21 mouse cellular contexts compared by ENCODE assay signal in genomic region chr14:8628406-8628805, GRCm38 (mm10). TPM values are rescaled to one million over a fixed set of nuclear protein-coding genes. Genes with fewer than 3 reads are reported as not detected.
"Had no signal": no experiment of that assay in that cellular context is flagged by ENCODE, and none has a peak within 500 bp of the region (broad histone marks: within the 10 kb centered on the region; RNA-seq: fewer than 3 reads in every experiment).

No protein-coding gene starts in this region.

- ATAC-seq: forebrain, embryonic 13.5 days; forebrain, embryonic 14.5 days; forebrain, embryonic 15.5 days; forebrain, embryonic 16.5 days; forebrain, postnatal 0 days had no signal

- DNase-seq: cerebellum, adult 9-10 months; cerebellum, adult 9-11 months; cerebellum, postnatal 10 days; cerebellum, postnatal 14 days; cerebellum, postnatal 25 days; cerebellum, postnatal 36 days; embryo, embryonic 11 days; forebrain, postnatal 0 days; gastrocnemius, adult 2 months; gastrocnemius, postnatal 10 days; gastrocnemius, postnatal 14 days; gastrocnemius, postnatal 25 days; gastrocnemius, postnatal 36 days; heart, adult 18-20 months; heart, adult 2 months had no signal

RNA-seq across cellular contexts. Expression of gene 4930452B06Rik, which starts 37.6 kb away (rescaled TPM):
- total RNA-seq: gastrocnemius, adult 18-20 months; granulocyte monocyte progenitor cell, adult 5-6 weeks had no signal
